Mouse (Mus musculus) erythroblast, embryonic 14.5 days (primary cell): Measurements from ENCODE around the gene Prpf3.

ENCODE experiments used
- GATA1 ChIP-seq: IDR thresholded peaks from 2 replicates; pipeline ENCODE4 v1.6.1; 2012; ENCODE audit warnings: low read length, inconsistent platforms, mixed read lengths
- TAL1 ChIP-seq: IDR thresholded peaks from 3 replicates; pipeline ENCODE4 v1.6.1; 2012; ENCODE audit warnings: low read length, inconsistent platforms, mixed read lengths

GRCm38 (mm10) chr3:95870976-95871375 lies 15.3 kb upstream of the Prpf3 start:
- no peak for TF ChIP-seq GATA1
- TF ChIP-seq TAL1, result no peak
